Mouse (Mus musculus): Measurements from ENCODE around the gene Zfhx3. TPM values are rescaled to one million over a fixed set of nuclear protein-coding genes. Genes with fewer than 3 reads are reported as not detected.

Zfhx3 gene
- polyA plus RNA-seq, 1 experiment from 2014 or later: 34.7 TPM

DNA sequence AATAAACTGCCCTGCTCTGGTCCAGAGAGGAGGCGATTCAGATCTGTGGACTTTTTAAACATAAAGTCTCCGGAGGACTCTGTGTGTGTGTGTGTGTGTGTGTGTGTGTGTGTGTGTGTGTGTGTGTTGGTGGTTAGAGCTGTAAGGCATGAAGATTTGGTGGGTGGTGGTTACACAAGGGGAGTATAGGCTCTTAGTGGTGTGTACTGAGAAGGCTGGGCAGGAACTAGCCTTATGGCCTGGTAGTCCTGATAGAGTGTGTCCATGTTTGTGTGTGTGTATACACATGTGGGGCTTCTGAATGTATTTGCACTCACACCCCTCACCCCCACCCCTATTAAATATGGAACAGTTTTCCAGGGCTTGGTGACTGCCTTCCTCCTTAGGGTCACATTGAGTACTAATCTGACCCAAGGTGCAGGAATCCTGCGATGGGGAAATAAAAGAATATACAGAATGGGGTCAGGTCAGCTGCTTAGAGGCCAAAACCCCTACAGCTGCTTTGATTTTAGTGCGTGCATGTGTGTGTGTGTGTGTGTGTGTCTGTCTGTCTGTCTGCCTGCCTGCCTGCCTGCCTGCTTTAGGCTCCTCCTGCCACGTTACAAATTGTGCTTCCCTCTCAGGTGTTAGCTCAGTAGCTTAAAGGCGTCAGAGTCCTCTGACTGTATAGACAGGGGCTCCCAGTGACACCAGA lies 764.6 kb downstream of the Zfhx3 start:
- Histone ChIP-seq H3K4me3 (replicated peaks; ENCODE audit: low read length) (peak overlapping the region; percentile 90), H3K4me1 (replicated peaks; ENCODE audit: control insufficient read depth, insufficient read depth, low read length) (peaks cover 42% of the 10 kb centered on the region), H3K27ac (peak overlapping the region; percentile 100), H3K9ac (peak overlapping the region; percentile 98), H3K4me2 (replicated peaks) (peak overlapping the region; percentile 92), H3K36me3 (replicated peaks; ENCODE audit: control insufficient read depth, insufficient read depth) (no peaks in the 10 kb centered on the region), H3K27me3 (ENCODE audit: control insufficient read depth, insufficient read depth, low read length) (peaks cover 12% of the 10 kb centered on the region; the same call in 1 of the 2 replicates), H3K9me3 (ENCODE audit: control insufficient read depth, low read length) (no peaks in the 10 kb centered on the region)
- DNase-seq (ENCODE audit: low spot score): peak; percentile 30
- 32% methylated on average over 6 of the region's 6 CpGs for WGBS
- no peak for ATAC-seq (ENCODE audit: low FRiP score)

DNA sequence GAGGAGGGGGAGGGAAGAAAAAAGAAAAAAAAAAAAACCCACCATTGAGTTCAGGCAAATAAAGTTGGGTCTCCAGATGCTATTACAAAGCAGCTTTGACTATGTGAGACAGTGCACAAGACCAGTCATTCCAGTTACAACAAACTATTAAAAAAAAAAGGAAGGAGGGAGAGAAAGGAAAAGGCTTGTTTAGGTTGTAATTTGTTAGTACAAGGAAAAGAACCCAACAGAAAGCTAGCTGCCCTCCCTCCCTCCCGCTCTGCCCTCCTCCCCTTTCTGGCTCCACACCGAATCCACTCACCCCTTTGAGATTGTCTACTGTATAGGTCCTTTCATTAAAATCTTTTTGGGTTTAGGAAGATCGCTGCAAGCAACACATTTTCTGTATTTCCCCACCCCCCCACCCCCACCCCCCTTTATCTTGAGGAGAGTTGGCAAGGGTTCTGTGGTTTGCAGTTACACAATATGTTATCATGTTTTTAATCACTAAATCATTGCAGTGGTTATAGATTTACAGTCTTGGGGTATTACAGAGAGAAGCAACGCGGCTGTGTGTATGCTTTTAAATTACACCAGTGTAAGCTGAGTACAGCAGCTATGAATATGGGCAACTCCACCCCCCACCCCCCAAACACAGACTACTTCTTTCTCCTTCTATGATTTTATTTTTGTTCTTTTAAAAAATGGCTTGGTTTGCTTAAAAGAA lies 765.3 kb downstream of the Zfhx3 start:
- H3K9me3 ChIP-seq (ENCODE audit: control insufficient read depth, low read length): no peaks in the 10 kb centered on the region
- DNase-seq (ENCODE audit: low spot score) (no peak), ATAC-seq (ENCODE audit: low FRiP score) (no peak)
- peaks cover 50% of the 10 kb centered on the region for H3K4me1 ChIP-seq (replicated peaks; ENCODE audit: control insufficient read depth, insufficient read depth, low read length)
- 22% methylated on average over 5 of the region's 5 CpGs for WGBS
- peak overlapping the region; percentile 92 for H3K4me2 ChIP-seq (replicated peaks)
- H3K4me3 ChIP-seq (replicated peaks; ENCODE audit: low read length): peak overlapping the region; percentile 90
- H3K9ac ChIP-seq: peak overlapping the region; percentile 98
- H3K36me3 ChIP-seq (replicated peaks; ENCODE audit: control insufficient read depth, insufficient read depth): no peaks in the 10 kb centered on the region
- peak overlapping the region; percentile 100 for H3K27ac ChIP-seq
- peaks cover 7% of the 10 kb centered on the region; the same call in 1 of the 2 replicates for H3K27me3 ChIP-seq (ENCODE audit: control insufficient read depth, insufficient read depth, low read length)

DNA sequence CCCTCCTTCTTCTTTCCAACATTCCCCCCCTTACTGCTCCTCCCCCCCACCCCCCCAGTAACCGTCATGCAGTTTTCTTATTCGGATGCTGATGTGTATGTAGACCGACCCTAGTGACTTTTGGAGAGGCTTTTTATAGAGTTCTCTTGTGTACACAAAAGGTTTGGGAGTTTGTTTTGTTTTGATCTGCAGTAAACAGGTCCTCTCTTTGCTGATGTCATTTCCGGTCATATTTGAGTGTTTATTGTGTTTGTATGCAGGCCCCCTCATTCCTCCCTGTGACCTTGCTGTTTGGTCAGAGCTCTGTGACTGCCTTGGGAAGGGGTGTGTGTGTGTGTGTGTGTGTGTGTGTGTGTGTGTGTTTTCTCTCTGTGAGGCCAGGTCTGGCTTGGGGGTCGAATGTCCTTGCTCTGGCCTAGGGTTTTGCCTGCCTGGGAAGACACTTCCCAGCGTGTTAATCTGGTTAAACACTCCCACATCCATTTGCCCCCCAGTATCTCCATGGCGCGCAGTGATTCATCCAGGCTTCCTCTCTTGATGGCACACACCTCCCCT lies 766.5 kb downstream of the Zfhx3 start:
- Histone ChIP-seq H3K27ac (peak overlapping the region; percentile 100), H3K27me3 (ENCODE audit: control insufficient read depth, insufficient read depth, low read length) (peaks cover 7% of the 10 kb centered on the region; the same call in 1 of the 2 replicates), H3K9ac (peak overlapping the region; percentile 98), H3K4me3 (replicated peaks; ENCODE audit: low read length) (peak overlapping the region; percentile 17), H3K4me2 (replicated peaks) (peak overlapping the region; percentile 92), H3K9me3 (ENCODE audit: control insufficient read depth, low read length) (no peaks in the 10 kb centered on the region), H3K4me1 (replicated peaks; ENCODE audit: control insufficient read depth, insufficient read depth, low read length) (peaks cover 61% of the 10 kb centered on the region), H3K36me3 (replicated peaks; ENCODE audit: control insufficient read depth, insufficient read depth) (no peaks in the 10 kb centered on the region)
- WGBS: 10% methylated on average over 8 of the region's 8 CpGs
- DNase-seq (ENCODE audit: low spot score) (no peak), ATAC-seq (ENCODE audit: low FRiP score) (no peak)

DNA sequence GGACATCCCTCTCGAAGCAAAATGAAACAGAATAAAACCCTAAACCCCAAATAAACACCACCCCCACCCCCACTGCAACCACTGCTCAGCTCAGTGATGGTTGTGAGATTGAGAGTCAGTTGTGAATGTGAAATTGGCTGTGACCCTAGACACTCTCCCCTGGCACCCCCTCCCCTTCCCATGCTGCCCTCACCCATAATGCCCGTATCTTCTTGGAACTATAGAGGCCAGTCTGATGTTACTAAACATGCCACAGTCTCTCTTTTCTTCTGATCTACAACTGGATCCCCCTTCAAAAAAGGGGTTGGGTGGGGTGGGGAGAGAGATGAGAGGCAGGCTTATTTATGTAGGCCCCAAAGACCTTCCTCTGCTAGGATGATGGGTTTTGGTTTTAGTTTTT lies 767.0 kb downstream of the Zfhx3 start:
- H3K4me2 ChIP-seq (replicated peaks): peak overlapping the region; percentile 92
- WGBS: 44% methylated on average over 2 of the region's 2 CpGs
- DNase-seq (ENCODE audit: low spot score): no peak
- H3K27me3 ChIP-seq (ENCODE audit: control insufficient read depth, insufficient read depth, low read length): peaks cover 7% of the 10 kb centered on the region; the same call in 1 of the 2 replicates
- no peaks in the 10 kb centered on the region for H3K9me3 ChIP-seq (ENCODE audit: control insufficient read depth, low read length)
- peaks cover 67% of the 10 kb centered on the region for H3K4me1 ChIP-seq (replicated peaks; ENCODE audit: control insufficient read depth, insufficient read depth, low read length)
- ATAC-seq (ENCODE audit: low FRiP score): no peak
- H3K36me3 ChIP-seq (replicated peaks; ENCODE audit: control insufficient read depth, insufficient read depth): no peaks in the 10 kb centered on the region
- H3K9ac ChIP-seq: peak overlapping the region; percentile 98
- H3K27ac ChIP-seq: peak overlapping the region; percentile 100
- H3K4me3 ChIP-seq (replicated peaks; ENCODE audit: low read length): peak overlapping the region; percentile 12; the same call in 1 of the 2 replicates

DNA sequence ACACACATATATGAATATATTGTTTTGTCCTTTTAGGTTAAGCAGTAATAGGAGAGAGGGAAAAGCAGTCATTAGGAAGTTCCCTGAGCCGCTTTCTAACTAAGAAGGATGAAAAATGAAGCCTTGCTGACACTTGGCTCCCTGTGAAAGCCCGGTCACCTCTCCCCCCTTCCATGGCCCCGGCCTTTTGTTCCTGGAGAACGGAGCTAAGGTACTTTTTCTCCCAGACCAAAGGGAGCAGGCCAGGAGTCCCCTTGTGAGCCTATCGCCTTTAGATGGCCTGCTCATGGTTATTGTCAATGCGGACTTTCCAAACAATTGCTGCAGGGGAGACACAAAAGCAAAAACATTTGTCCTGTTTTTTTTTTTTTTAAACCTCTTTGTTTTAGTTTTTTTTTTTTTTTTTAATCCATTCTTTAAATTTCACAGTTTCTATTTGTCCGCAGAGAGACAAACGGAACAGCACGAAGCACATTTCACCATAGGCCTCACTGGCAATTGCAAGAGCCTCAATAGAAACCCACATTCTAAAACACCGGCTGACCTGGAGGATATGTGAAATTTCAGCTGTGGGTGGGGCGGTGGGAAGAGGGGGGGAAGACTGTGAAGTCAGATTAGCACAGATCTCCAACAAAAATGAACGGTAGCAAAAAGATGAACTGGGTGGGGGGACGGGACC lies 767.6 kb downstream of the Zfhx3 start:
- Histone ChIP-seq H3K4me2 (replicated peaks) (peak overlapping the region; percentile 92), H3K4me3 (replicated peaks; ENCODE audit: low read length) (peak overlapping the region; percentile 12; the same call in 1 of the 2 replicates), H3K27ac (peak overlapping the region; percentile 100), H3K9me3 (ENCODE audit: control insufficient read depth, low read length) (no peaks in the 10 kb centered on the region), H3K9ac (peak overlapping the region; percentile 98), H3K27me3 (ENCODE audit: control insufficient read depth, insufficient read depth, low read length) (peaks cover 7% of the 10 kb centered on the region; the same call in 1 of the 2 replicates), H3K4me1 (replicated peaks; ENCODE audit: control insufficient read depth, insufficient read depth, low read length) (peaks cover 67% of the 10 kb centered on the region), H3K36me3 (replicated peaks; ENCODE audit: control insufficient read depth, insufficient read depth) (no peaks in the 10 kb centered on the region)
- WGBS: 21% methylated on average over 13 of the region's 13 CpGs
- ATAC-seq (ENCODE audit: low FRiP score): no peak
- DNase-seq (ENCODE audit: low spot score): no peak

DNA sequence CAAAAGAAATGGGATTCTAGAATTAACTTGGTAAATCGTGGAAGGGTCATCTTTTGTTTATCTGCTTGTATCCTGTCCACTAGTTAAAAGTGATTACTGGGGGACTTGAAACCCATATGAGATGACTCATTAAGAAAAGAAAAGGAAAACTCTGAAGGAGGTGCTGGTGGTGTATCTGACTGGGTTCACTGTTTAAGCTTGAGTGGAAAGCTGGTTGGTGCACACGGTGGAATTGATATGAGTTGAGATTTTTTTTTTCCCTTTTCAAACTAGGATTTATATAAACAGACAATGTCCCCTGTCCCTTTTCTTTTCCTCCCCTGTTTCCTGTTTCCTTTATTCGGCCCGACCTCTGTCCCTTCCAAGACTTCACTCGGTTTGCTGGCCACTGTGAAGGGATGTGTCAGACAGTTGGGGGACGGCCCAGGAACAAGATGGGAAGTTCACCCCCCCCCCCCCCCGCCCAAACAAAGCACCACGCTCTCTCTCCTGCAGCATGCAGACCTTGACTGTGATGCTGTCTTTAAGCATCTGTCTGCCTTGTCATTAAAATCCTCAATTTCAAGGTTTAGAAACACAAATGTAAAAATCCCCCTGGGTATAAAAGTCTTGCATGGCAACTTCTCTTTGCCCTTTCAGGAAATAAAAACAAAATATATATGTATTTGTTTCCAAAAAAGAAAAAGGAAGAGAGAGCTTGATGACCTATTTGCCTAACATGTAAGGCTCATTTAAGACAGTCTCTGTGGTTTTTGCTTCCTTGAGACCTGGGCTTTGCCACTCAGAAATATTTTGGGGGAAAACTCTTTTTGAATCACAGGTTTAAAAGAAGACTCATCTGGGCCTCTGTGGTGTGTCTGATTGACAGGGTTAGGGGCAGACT lies 768.4 kb downstream of the Zfhx3 start:
- Histone ChIP-seq H3K27ac (peak overlapping the region; percentile 100), H3K36me3 (replicated peaks; ENCODE audit: control insufficient read depth, insufficient read depth) (no peaks in the 10 kb centered on the region), H3K4me3 (replicated peaks; ENCODE audit: low read length) (0 out of 2 replicates have a peak overlapping the region, but pooled peaks have one; percentile 2), H3K4me2 (replicated peaks) (peak overlapping the region; percentile 92), H3K4me1 (replicated peaks; ENCODE audit: control insufficient read depth, insufficient read depth, low read length) (peaks cover 67% of the 10 kb centered on the region), H3K9ac (peak overlapping the region; percentile 98), H3K9me3 (ENCODE audit: control insufficient read depth, low read length) (no peaks in the 10 kb centered on the region), H3K27me3 (ENCODE audit: control insufficient read depth, insufficient read depth, low read length) (peaks cover 7% of the 10 kb centered on the region; the same call in 1 of the 2 replicates)
- no peak for ATAC-seq (ENCODE audit: low FRiP score)
- 9% methylated on average over 8 of the region's 8 CpGs for WGBS
- DNase-seq (ENCODE audit: low spot score): no peak

DNA sequence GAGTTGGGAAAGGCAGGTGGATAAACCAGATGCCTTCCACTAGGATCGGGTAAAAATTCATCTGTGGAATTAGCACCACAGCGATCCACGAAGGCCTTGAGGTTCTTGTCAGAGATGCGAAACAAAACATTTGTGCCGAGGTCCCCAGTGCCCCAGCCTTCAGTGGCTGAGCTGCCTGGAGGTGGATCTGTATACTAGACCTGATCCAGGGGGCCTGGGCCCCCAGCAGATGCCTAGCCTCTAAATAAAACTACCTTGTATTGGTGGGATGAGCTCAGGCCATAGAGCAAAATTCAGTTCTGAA lies 769.0 kb downstream of the Zfhx3 start:
- peak overlapping the region; percentile 13; the same call in 1 of the 2 replicates for H3K4me3 ChIP-seq (replicated peaks; ENCODE audit: low read length)
- H3K4me1 ChIP-seq (replicated peaks; ENCODE audit: control insufficient read depth, insufficient read depth, low read length): peaks cover 73% of the 10 kb centered on the region
- H3K36me3 ChIP-seq (replicated peaks; ENCODE audit: control insufficient read depth, insufficient read depth): no peaks in the 10 kb centered on the region
- no peak for ATAC-seq (ENCODE audit: low FRiP score)
- H3K9ac ChIP-seq: peak overlapping the region; percentile 98
- H3K27me3 ChIP-seq (ENCODE audit: control insufficient read depth, insufficient read depth, low read length): peaks cover 12% of the 10 kb centered on the region; the same call in 1 of the 2 replicates
- no peaks in the 10 kb centered on the region for H3K9me3 ChIP-seq (ENCODE audit: control insufficient read depth, low read length)
- peak overlapping the region; percentile 100 for H3K27ac ChIP-seq
- DNase-seq (ENCODE audit: low spot score): no peak
- WGBS: 21% methylated on average over 5 of the region's 5 CpGs
- peak overlapping the region; percentile 92 for H3K4me2 ChIP-seq (replicated peaks)

DNA sequence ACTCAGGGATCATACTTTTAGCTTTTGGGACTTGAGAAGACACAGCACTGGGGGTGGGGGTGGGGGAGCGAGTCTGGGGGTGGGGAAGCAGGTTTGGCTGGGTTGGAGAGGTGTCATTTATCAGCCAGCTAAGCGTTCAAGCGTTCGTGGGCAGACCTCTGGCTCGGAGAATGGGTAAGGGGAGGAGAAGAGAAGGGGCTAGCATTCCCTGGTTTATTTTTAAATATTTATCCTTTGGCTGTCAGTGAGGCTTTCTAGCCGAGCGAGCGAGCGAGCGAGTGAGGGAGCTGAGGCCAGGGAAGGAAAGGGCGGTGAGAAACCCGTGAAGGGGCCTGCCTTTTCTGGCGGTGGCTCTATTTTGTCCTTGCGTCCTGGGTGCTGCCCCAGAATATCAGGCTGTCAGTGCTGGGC lies 769.6 kb downstream of the Zfhx3 start:
- DNase-seq (ENCODE audit: low spot score): no peak
- H3K4me2 ChIP-seq (replicated peaks): peak overlapping the region; percentile 92
- peak overlapping the region; percentile 98 for H3K9ac ChIP-seq
- peak overlapping the region; percentile 13; the same call in 1 of the 2 replicates for H3K4me3 ChIP-seq (replicated peaks; ENCODE audit: low read length)
- H3K27ac ChIP-seq: peak overlapping the region; percentile 100
- H3K9me3 ChIP-seq (ENCODE audit: control insufficient read depth, low read length): no peaks in the 10 kb centered on the region
- 21% methylated on average over 14 of the region's 14 CpGs for WGBS
- no peak for ATAC-seq (ENCODE audit: low FRiP score)
- no peaks in the 10 kb centered on the region for H3K36me3 ChIP-seq (replicated peaks; ENCODE audit: control insufficient read depth, insufficient read depth)
- H3K4me1 ChIP-seq (replicated peaks; ENCODE audit: control insufficient read depth, insufficient read depth, low read length): peaks cover 74% of the 10 kb centered on the region
- peaks cover 18% of the 10 kb centered on the region; the same call in 1 of the 2 replicates for H3K27me3 ChIP-seq (ENCODE audit: control insufficient read depth, insufficient read depth, low read length)

Measured in hindbrain, embryonic 14.5 days (tissue).